Mouse (Mus musculus) embryonic facial prominence, embryonic 14.5 days (tissue): Measurements from ENCODE around the gene Ms4a18. TPM values are rescaled to one million over a fixed set of nuclear protein-coding genes. Genes with fewer than 3 reads are reported as not detected.

Source experiments
- ATAC-seq: fragments of 200-750 bp; cut with Nextera tagmentation; 2 replicates; pipeline ENCODE4 v1.8.0; 2017; ENCODE audit warnings: low read depth, moderate number of reproducible peaks, moderate TSS enrichment
- DNase-seq: peaks from one replicate; pipeline ENCODE4 v3.0.0-alpha.2; 2015; ENCODE audit warnings: low spot score
- H3K27ac ChIP-seq: fragments of 300-500 bp; sonication (generic); replicated peaks from 2 replicates; pipeline ENCODE4 v1.5.1; 2014; ENCODE audit warnings: low read depth, mild to moderate bottlenecking, low read length, moderate library complexity
- H3K27me3 ChIP-seq: fragments of 300-500 bp; sonication (generic); replicated peaks from 2 replicates; pipeline ENCODE4 v1.6.1; 2014; ENCODE audit warnings: low read length; ENCODE audit not compliant: control insufficient read depth, insufficient read depth
- H3K36me3 ChIP-seq: fragments of 300-500 bp; sonication (generic); 2 replicates; pipeline ENCODE4 v1.6.1; 2014; ENCODE audit warnings: low read length, mixed read lengths; ENCODE audit not compliant: control insufficient read depth, insufficient read depth
- H3K4me1 ChIP-seq: fragments of 300-500 bp; sonication (generic); 2 replicates; pipeline ENCODE4 v1.6.1; 2014; ENCODE audit warnings: antibody characterized with exemption, low read length; ENCODE audit not compliant: control insufficient read depth, insufficient read depth
- H3K4me2 ChIP-seq: fragments of 300-500 bp; sonication (generic); 2 replicates; pipeline ENCODE4 v1.6.1; 2014; ENCODE audit warnings: low read depth, mild to moderate bottlenecking, low read length, moderate library complexity, mixed read lengths
- H3K4me3 ChIP-seq: fragments of 300-500 bp; sonication (generic); 2 replicates; pipeline ENCODE4 v1.5.1; 2014; ENCODE audit warnings: low read depth, mild to moderate bottlenecking, low read length
- H3K9ac ChIP-seq: fragments of 300-500 bp; sonication (generic); 2 replicates; pipeline ENCODE4 v1.6.1; 2014; ENCODE audit warnings: low read depth, mild to moderate bottlenecking, low read length, moderate library complexity, mixed read lengths
- H3K9me3 ChIP-seq: fragments of 300-500 bp; sonication (generic); 2 replicates; pipeline ENCODE4 v1.6.1; 2016; ENCODE audit warnings: low read length; ENCODE audit not compliant: control insufficient read depth
- WGBS: fragments of 180-500 bp; shearing (Covaris S2); extraction: QIAGEN DNeasy Blood & Tissue Kit; methylation state at CpG from one replicate; pipeline ENCODE4 v1.1.7; 2014; 5-methylcytosine and 5-hydroxymethylcytosine counted together
- polyA plus RNA-seq: library from polyadenylated mRNA; unstranded; fragments of >200 nt; fragmentation: Nextera tagmentation; extraction: Ambion mirVana; gene quantifications from 2 replicates; pipeline ENCODE4 v1.2.1, GENCODE M21; 2014

Ms4a18 gene
- polyA plus RNA-seq, 1 experiment from 2014 or later = not detected

DNA sequence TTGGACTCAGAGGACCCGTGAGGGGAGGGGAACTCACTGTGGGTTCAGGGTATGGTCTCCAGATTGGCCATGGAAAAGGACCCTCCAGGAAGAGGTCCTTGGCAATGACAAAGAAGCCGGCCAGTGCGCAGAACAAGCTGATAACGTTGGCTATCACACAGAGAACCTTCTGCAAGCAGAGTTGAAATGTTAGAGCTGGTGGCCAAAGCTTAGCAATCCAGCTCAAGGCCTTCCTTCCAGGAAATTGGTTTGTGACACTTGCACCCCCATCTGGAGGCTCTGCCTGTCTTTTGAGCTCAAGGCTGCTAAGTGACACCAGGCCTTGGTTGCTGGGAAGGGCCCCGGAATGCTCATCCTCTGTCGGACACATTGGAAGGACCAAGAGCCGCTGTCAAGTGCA is 52.1 kb downstream of the Ms4a18 start:
- no peaks in the 10 kb centered on the region for H3K9me3 ChIP-seq
- ATAC-seq = no peak
- H3K4me3 ChIP-seq = no peak overlapping the region
- no peak overlapping the region for H3K9ac ChIP-seq
- no peaks in the 10 kb centered on the region for H3K4me1 ChIP-seq
- H3K27me3 ChIP-seq = no peaks in the 10 kb centered on the region
- 90% methylated on average over 7 of the region's 7 CpGs for WGBS
- no peak overlapping the region for H3K4me2 ChIP-seq
- H3K27ac ChIP-seq = no peak overlapping the region
- H3K36me3 ChIP-seq = no peaks in the 10 kb centered on the region
- DNase-seq = no peak

DNA sequence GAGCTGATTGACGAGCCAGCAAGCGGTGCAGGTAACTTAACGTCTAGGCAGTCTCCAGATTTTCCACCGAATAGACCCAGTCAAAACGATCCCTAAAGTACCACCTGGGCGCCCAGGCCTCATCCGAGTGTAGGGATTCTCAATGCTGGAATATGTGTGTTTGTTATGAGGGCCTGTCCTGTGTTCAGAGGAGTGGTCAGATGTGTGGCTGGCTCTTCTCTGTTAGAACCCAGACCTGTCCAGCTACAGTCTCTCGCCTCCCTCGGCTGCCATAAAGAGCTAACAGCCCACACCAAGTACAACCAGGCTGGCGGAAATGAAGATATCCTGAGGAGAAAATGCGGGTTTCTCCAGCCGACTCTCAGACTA is 57.9 kb downstream of the Ms4a18 start:
- peak overlapping the region; percentile 31 for H3K4me2 ChIP-seq
- no peaks in the 10 kb centered on the region for H3K36me3 ChIP-seq
- no peak for DNase-seq
- H3K9me3 ChIP-seq = no peaks in the 10 kb centered on the region
- H3K4me3 ChIP-seq = no peak overlapping the region
- H3K9ac ChIP-seq = 0 out of 2 replicates have a peak overlapping the region, but pooled peaks have one; percentile 31
- no peaks in the 10 kb centered on the region for H3K27me3 ChIP-seq
- H3K27ac ChIP-seq = no peak overlapping the region
- no peaks in the 10 kb centered on the region for H3K4me1 ChIP-seq
- 40% methylated on average over 12 of the region's 12 CpGs for WGBS
- no peak for ATAC-seq

DNA sequence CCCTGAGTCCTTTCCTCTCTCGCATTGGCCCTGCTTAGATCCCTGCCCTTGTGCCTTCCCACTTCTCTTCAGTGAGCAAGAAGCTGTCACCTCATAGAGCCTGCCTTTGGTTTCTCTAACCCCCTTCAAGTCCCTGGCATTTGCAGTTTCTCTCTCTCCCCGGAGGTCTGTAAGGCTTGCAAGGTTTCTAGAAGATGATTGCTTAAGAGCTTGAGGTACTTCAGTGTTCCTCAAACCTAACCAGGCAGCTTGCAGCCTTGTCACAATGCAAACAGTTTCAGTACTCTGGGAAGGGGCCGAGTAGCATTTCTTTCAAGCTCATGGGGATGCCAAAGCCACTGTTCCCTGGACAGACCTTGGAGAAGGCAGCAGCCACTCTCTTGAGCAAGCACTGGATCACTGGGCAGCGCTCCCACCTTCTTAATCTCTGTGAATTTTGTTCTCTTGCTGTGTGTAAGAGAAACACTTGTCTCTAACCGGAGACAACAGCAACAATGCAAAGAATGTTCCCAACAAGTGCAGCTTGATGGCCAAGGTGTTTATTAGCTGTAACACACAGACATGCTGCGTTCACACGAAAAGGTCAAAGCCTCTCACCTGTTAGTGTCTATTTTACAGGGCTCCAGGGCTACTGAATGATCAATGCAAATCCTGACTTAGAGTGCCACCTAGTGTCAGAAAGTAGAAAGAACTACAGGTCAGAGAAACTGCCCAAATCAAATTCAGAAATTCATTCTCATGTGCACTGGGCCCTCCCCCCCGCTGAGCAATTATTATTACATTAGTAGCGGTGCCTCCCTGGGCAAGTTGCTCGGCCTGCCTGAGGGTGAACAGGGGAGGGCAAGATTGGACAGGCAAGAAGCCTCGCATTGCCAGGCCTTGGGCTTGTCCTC is 58.5 kb downstream of the Ms4a18 start:
- WGBS = 25% methylated on average over 11 of the region's 11 CpGs
- peak; percentile 87 for DNase-seq
- Histone ChIP-seq H3K9ac (0 out of 2 replicates have a peak overlapping the region, but pooled peaks have one; percentile 31), H3K4me3 (no peak overlapping the region), H3K4me2 (peak overlapping the region; percentile 31), H3K27me3 (no peaks in the 10 kb centered on the region), H3K27ac (no peak overlapping the region), H3K36me3 (no peaks in the 10 kb centered on the region), H3K9me3 (no peaks in the 10 kb centered on the region), H3K4me1 (no peaks in the 10 kb centered on the region)
- peak; percentile 50; the same call in 1 of the 2 replicates for ATAC-seq

DNA sequence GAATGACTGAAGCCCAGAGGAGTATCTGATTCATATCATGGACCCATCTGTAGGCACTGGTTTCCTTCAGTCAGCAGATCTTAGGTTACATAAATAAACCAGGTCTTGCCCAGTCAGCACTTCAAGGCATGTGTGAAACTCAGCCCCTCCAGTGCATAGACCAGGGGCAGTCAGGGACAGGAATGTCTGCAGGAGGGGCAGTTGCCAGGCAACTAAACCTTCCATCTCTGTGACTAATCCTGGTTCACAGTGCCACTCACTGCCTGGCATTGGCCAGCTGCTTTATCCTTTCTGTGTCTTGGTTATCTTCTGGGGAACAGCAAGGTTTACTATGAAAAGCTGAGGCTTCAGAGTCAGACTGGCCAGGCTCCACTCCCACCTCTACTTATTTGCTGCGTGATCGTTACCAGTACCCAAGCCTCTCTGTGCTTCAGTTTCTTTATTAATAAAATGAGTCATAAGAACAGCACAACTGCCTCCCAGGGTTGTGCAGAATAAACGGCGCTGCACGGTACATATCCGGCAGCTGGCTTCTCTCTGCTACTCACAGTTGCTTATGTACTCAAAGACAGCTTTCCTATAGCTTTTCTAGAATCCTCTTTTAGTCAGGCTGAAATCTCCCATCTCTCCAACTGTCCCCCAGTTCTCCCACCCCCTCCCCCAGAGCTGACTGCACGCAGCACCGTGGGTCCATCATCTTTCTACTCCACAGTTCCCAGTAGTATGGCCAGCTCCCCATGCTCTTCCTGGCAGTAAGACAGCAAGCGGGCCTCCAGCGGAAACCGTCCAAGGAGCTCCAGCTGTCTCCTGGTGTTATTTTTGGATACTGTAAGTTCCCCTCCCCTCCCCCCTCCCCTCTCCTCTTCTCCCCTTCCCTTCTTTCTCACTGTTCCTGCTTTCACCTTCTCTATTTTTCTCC is 65.6 kb downstream of the Ms4a18 start:
- ATAC-seq (peak; percentile 75), DNase-seq (peak; percentile 87)
- Histone ChIP-seq H3K4me2 (no peak overlapping the region), H3K9ac (no peak overlapping the region), H3K27me3 (no peaks in the 10 kb centered on the region), H3K27ac (peak overlapping the region; percentile 52; the same call in 1 of the 2 replicates), H3K4me1 (peaks cover 10% of the 10 kb centered on the region), H3K4me3 (no peak overlapping the region), H3K9me3 (no peaks in the 10 kb centered on the region), H3K36me3 (no peaks in the 10 kb centered on the region)
- 52% methylated on average over 11 of the region's 11 CpGs for whole genome bisulfite sequencing

DNA sequence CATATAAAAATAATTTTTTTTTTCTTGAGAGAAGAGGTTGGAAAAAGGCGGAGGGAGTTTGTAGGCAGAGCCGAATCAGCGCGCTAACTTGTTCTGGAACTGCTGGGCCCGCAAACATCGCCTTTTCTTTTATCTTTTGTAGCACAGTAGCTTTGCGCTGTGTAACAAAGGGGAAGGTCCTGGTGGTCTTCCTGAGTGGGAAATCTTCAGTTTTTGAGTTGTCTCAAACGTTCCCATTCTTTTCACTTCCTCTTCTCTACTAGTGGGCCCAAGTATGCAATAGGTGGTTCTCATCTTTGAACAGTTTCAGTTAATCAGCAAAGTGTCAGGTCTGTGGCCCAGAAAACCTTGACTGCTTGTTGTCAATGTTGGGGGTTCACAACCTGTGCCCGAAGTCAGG is 68.3 kb downstream of the Ms4a18 start:
- no peaks in the 10 kb centered on the region for H3K9me3 ChIP-seq
- peak overlapping the region; percentile 57 for H3K4me2 ChIP-seq
- H3K27ac ChIP-seq = peak overlapping the region; percentile 57
- peak overlapping the region; percentile 56 for H3K4me3 ChIP-seq
- H3K9ac ChIP-seq = peak overlapping the region; percentile 83
- H3K36me3 ChIP-seq = peaks cover 19% of the 10 kb centered on the region
- 47% methylated on average over 9 of the region's 9 CpGs for WGBS
- H3K27me3 ChIP-seq = no peaks in the 10 kb centered on the region
- DNase-seq (no peak), ATAC-seq (no peak)
- H3K4me1 ChIP-seq = peaks cover 16% of the 10 kb centered on the region

DNA sequence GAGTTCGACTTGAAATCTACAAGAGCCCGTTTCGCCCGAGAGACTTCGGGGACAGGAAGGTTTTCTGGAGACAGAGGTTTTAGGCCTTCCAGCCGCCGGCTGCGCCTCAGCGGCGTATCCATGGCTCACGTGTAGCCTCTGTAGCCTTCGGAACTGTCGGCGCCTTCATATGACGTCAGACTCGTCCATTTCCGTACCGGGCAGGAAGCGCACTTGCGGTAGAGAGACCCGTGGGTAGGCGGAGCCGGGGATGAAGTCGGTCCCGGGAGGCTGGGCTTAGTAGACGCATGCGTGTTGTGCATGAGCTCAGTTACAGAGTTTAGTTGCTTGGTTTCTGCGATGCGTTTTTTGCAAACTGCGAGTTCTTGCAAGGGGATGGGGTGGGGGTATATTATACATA is 68.7 kb downstream of the Ms4a18 start, which contains the start of gene Ccdc86:
TSS of gene Ccdc86 (minus strand) at position 155 of the 400 bp plus-strand sequence.
- WGBS = under 1% methylated on average over 25 of the region's 30 CpGs
- Histone ChIP-seq H3K4me1 (peaks cover 16% of the 10 kb centered on the region), H3K27me3 (no peaks in the 10 kb centered on the region), H3K4me3 (peak within 1 kb of the TSS; percentile 56), H3K36me3 (peaks cover 24% of the 10 kb centered on the region), H3K9ac (peak within 1 kb of the TSS; percentile 83), H3K9me3 (no peaks in the 10 kb centered on the region), H3K4me2 (peak within 1 kb of the TSS; percentile 89), H3K27ac (peak within 1 kb of the TSS; percentile 57)
- DNase-seq (peak; percentile 99), ATAC-seq (peak; percentile 96)

DNA sequence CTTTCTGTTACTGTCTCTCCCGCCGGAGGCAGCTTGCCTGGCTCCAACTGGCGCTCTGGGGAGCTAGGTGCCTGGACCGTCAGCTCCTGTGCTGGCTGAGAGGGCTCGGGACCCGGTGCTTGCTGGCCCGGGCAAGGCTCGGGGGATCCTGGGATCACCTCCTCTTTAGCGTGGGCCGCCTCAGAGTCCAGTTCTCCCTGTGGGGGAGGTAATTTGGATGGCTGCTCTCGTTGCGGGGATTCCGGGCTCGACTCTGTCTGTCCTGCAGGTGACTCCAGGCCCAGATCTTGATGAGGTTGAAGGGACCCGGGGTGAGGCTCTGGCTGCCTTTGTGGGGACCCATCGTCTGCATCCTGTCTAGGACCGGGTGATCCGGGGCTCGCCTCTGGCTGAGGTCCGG is 69.4 kb downstream of the Ms4a18 start:
- Histone ChIP-seq H3K36me3 (peaks cover 31% of the 10 kb centered on the region), H3K4me1 (peaks cover 16% of the 10 kb centered on the region), H3K27me3 (no peaks in the 10 kb centered on the region), H3K9ac (peak overlapping the region; percentile 83), H3K4me3 (peak overlapping the region; percentile 56), H3K9me3 (no peaks in the 10 kb centered on the region), H3K4me2 (peak overlapping the region; percentile 89), H3K27ac (no peak overlapping the region)
- ATAC-seq (no peak), DNase-seq (no peak)
- 3% methylated on average over 19 of the region's 20 CpGs for WGBS

DNA sequence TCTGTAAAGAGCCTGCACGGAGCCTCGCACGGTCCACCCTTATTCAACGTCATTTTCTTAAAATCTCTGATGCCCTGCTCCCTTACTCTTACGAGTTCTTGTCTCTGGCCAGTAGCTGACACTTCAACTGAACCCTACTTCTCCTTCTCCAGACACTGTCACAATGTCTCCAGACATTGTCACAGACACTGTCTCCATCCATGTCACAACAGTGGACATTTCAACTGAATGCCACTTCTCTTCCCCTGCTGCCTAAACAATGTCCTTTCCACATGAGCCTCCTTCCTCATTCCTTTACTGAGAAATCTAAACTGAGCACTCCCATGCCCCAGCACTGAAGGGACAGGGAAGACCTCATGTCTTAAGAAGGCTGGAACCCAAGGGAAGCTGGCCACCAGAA is 70.6 kb downstream of the Ms4a18 start:
- peak overlapping the region; percentile 83 for H3K9ac ChIP-seq
- H3K27ac ChIP-seq = no peak overlapping the region
- H3K4me1 ChIP-seq = peaks cover 16% of the 10 kb centered on the region
- peak overlapping the region; percentile 89 for H3K4me2 ChIP-seq
- ATAC-seq (no peak), DNase-seq (no peak)
- peaks cover 43% of the 10 kb centered on the region for H3K36me3 ChIP-seq
- H3K27me3 ChIP-seq = no peaks in the 10 kb centered on the region
- peak overlapping the region; percentile 56 for H3K4me3 ChIP-seq
- no peaks in the 10 kb centered on the region for H3K9me3 ChIP-seq
- 86% methylated on average over 5 of the region's 5 CpGs for WGBS
